8 mouse cellular contexts compared by ENCODE assay signal in genomic region chr4:123233492-123234084, GRCm38 (mm10). TPM values are rescaled to one million over a fixed set of nuclear protein-coding genes. Genes with fewer than 3 reads are reported as not detected.
DNase-seq lines count a peak whose midpoint lies in the region; ATAC-seq lines count a peak whose summit lies in the region.

Heyl (plus strand) TSS chr4:123233556.

- H3K36me3 ChIP-seq in liver, embryonic 13.5 days, result no peaks in the 10 kb centered on the region
- H3K36me3 ChIP-seq in neural tube, embryonic 12.5 days, result no peaks in the 10 kb centered on the region

- H3K9ac ChIP-seq in liver, embryonic 13.5 days, result peak within 1 kb of the TSS; percentile 22; the same call in 1 of the 2 replicates
- peak within 1 kb of the TSS; percentile 54 for H3K9ac ChIP-seq in neural tube, embryonic 12.5 days

- H3K4me1 ChIP-seq in liver, embryonic 13.5 days (replicated peaks), result no peaks in the 10 kb centered on the region; the same call in 1 of the 2 replicates
- peaks cover 26% of the 10 kb centered on the region for H3K4me1 ChIP-seq in neural tube, embryonic 12.5 days

- H3K4me3 ChIP-seq in liver, embryonic 13.5 days (replicated peaks), result peak within 1 kb of the TSS; percentile 43
- peak within 1 kb of the TSS; percentile 38 for H3K4me3 ChIP-seq in neural tube, embryonic 12.5 days

- DNase-seq in urinary bladder, postnatal 14 days (ENCODE audit: low spot score), result peak; percentile 56
- DNase-seq in urinary bladder, postnatal 10 days (ENCODE audit: low spot score), result no peak
- peak; percentile 50 to 63 for DNase-seq in gastrocnemius, postnatal 4 days (ENCODE audit: low spot score in 2 of 2)
- peak; percentile 18 for DNase-seq in induced T-regulatory cell, adult 2 months (ENCODE audit: low read depth)
- DNase-seq in liver, embryonic 13.5 days, result no peak
- DNase-seq in left cerebral cortex, adult 18-20 months (ENCODE audit: low spot score in 2 of 2), result no peak

- ATAC-seq in liver, embryonic 13.5 days (ENCODE audit: low read depth), result peak; percentile 47; the same call in 1 of the 2 replicates
- peak; percentile 37; the same call in 1 of the 2 replicates for ATAC-seq in neural tube, embryonic 12.5 days (ENCODE audit: low FRiP score, low read depth)
- ATAC-seq in inflammation-experienced regulatory T-cells, adult 6 months, result no peak

- WGBS in liver, embryonic 13.5 days (ENCODE audit: insufficient replicate concordance), result 4% methylated on average over 51 of the region's 52 CpGs
- 2% methylated on average over 52 of the region's 52 CpGs for WGBS in neural tube, embryonic 12.5 days

- H3K4me2 ChIP-seq in liver, embryonic 13.5 days, result peak within 1 kb of the TSS; percentile 60
- H3K4me2 ChIP-seq in neural tube, embryonic 12.5 days (replicated peaks), result peak within 1 kb of the TSS; percentile 83

- peaks cover 83% of the 10 kb centered on the region for H3K27me3 ChIP-seq in liver, embryonic 13.5 days
- peaks cover 33% of the 10 kb centered on the region for H3K27me3 ChIP-seq in neural tube, embryonic 12.5 days (replicated peaks)

- no peak within 1 kb of the TSS for H3K27ac ChIP-seq in liver, embryonic 13.5 days
- H3K27ac ChIP-seq in neural tube, embryonic 12.5 days, result no peak within 1 kb of the TSS

- H3K9me3 ChIP-seq in liver, embryonic 13.5 days (replicated peaks), result no peaks in the 10 kb centered on the region
- no peaks in the 10 kb centered on the region for H3K9me3 ChIP-seq in neural tube, embryonic 12.5 days

RNA-seq across cellular contexts. Expression of gene Heyl, which starts in this region (rescaled TPM):
- 10 to 100 TPM; 25.9 to 30.8 TPM for total RNA-seq in gastrocnemius, postnatal 4 days (2021)
- polyA plus RNA-seq in liver, embryonic 13.5 days (2015; fragmentation: Nextera tagmentation; extraction: Ambion mirVana), result 0.80 and 0.99 TPM in 2 replicates
- polyA plus RNA-seq in neural tube, embryonic 12.5 days (2016; fragmentation: Nextera tagmentation; extraction: Ambion mirVana), result 20.1 and 24.6 TPM in 2 replicates
- polyA plus RNA-seq in inflammation-experienced regulatory T-cells, adult 6 months (2017; shearing (Covaris generic)), result under 1 TPM in 1 of 3 experiments, not detected in 2; 0.10 TPM
- total RNA-seq in left cerebral cortex, adult 18-20 months (2021), result 1 to 10 TPM; 3.5 to 3.9 TPM

Comparison
In these comparisons a context has a peak if more than half of its experiments do, and no peak if none do; other contexts are left out.
1. RNA of gene Heyl (total RNA-seq): 25.9 to 30.8 TPM in gastrocnemius, postnatal 4 days; 3.5 to 3.9 TPM in left cerebral cortex, adult 18-20 months; every median in the first group is over 4 times any median in the second.
2. RNA of gene Heyl (polyA plus RNA-seq): 20.1 to 24.6 TPM in neural tube, embryonic 12.5 days; 0.80 to 0.99 TPM in liver, embryonic 13.5 days and 0.10 TPM in inflammation-experienced regulatory T-cells, adult 6 months; every median in the first group is over 10 times any median in the second.
3. DNase-seq: peak in urinary bladder, postnatal 14 days (single experiment), gastrocnemius, postnatal 4 days (2 of 2) and induced T-regulatory cell, adult 2 months (single experiment); none in urinary bladder, postnatal 10 days (single experiment), liver, embryonic 13.5 days (single experiment) and left cerebral cortex, adult 18-20 months (0 of 2).
4. Peak in ATAC-seq, H3K4me3 ChIP-seq, H3K9ac ChIP-seq and H3K4me2 ChIP-seq in liver, embryonic 13.5 days; RNA of the gene not detected or under 1 TPM.